Mouse (Mus musculus) midbrain, embryonic 16.5 days (tissue): ENCODE measurements around the gene Gm3173. TPM values are rescaled to one million over a fixed set of nuclear protein-coding genes. Genes with fewer than 3 reads are reported as not detected.
"Not testable (repeated sequence)": the region's sequence is repeated elsewhere in the genome, so short reads cannot be mapped to it uniquely, and the experiment has no call there.

Experiments
- ATAC-seq: fragments of 200-750 bp; cut with Nextera tagmentation; 2 replicates; pipeline ENCODE4 v1.8.0; 2017; ENCODE audit warnings: moderate TSS enrichment
- H3K27ac ChIP-seq: fragments of 300-500 bp; sonication (generic); 2 replicates; pipeline ENCODE4 v1.5.1; 2014; ENCODE audit warnings: mild to moderate bottlenecking, low read length, mixed read lengths
- H3K27me3 ChIP-seq: fragments of 300-500 bp; sonication (generic); 2 replicates; pipeline ENCODE4 v1.6.1; 2014; ENCODE audit warnings: low read depth, low read length, mixed read lengths; ENCODE audit not compliant: control insufficient read depth, insufficient read depth
- H3K36me3 ChIP-seq: fragments of 300-500 bp; sonication (generic); 2 replicates; pipeline ENCODE4 v1.6.1; 2014; ENCODE audit warnings: mild to moderate bottlenecking, low read length, moderate library complexity, mixed read lengths; ENCODE audit not compliant: control insufficient read depth, insufficient read depth
- H3K4me1 ChIP-seq: fragments of 300-500 bp; sonication (generic); 2 replicates; pipeline ENCODE4 v1.6.1; 2014; ENCODE audit warnings: mild to moderate bottlenecking, low read length, mixed read lengths; ENCODE audit not compliant: control insufficient read depth, insufficient read depth
- H3K4me2 ChIP-seq: fragments of 300-500 bp; sonication (generic); 2 replicates; pipeline ENCODE4 v1.6.1; 2014; ENCODE audit warnings: mild to moderate bottlenecking, low read length, mixed read lengths
- H3K4me3 ChIP-seq: fragments of 300-500 bp; sonication (generic); 2 replicates; pipeline ENCODE4 v1.5.1; 2014; ENCODE audit warnings: low read depth, mild to moderate bottlenecking, low read length, moderate library complexity, mixed read lengths
- H3K9ac ChIP-seq: fragments of 300-500 bp; sonication (generic); 2 replicates; pipeline ENCODE4 v1.6.1; 2014; ENCODE audit warnings: low read depth, low read length, mixed read lengths
- H3K9me3 ChIP-seq: fragments of 300-500 bp; sonication (generic); replicated peaks from 2 replicates; pipeline ENCODE4 v1.6.1; 2014; ENCODE audit warnings: mild to moderate bottlenecking, low read length, mixed read lengths; ENCODE audit not compliant: control insufficient read depth, poor library complexity, severe bottlenecking
- WGBS: fragments of 180-500 bp; shearing (Covaris S2); extraction: QIAGEN DNeasy Blood & Tissue Kit; methylation state at CpG from one replicate; pipeline ENCODE4 v1.1.7; 2014; 5-methylcytosine and 5-hydroxymethylcytosine counted together
- polyA plus RNA-seq: library from polyadenylated mRNA; unstranded; fragments of >200 nt; fragmentation: Nextera tagmentation; extraction: Ambion mirVana; gene quantifications from 2 replicates; pipeline ENCODE4 v1.2.1, GENCODE M21; 2015

Gm3173 gene
- 2.3 and 3.5 TPM in 2 replicates for polyA plus RNA-seq

- ATAC-seq, H3K27ac ChIP-seq: not testable (repeated sequence)
Observed at GRCm38 (mm10) chr14:4430692-4431091, at the start of gene Gm3173. Gm3173 (plus strand) TSS chr14:4430992.

GRCm38 (mm10) chr14:4385606-4386005 is 45.2 kb upstream of the Gm3173 start:
- H3K4me1 ChIP-seq, H3K9ac ChIP-seq, H3K4me2 ChIP-seq, H3K4me3 ChIP-seq, H3K9me3 ChIP-seq, H3K27ac ChIP-seq, H3K36me3 ChIP-seq, H3K27me3 ChIP-seq, ATAC-seq: not testable (repeated sequence)

More at GRCm38 (mm10) chr14:4430692-4431091, at the start of gene Gm3173:
- H3K4me2 ChIP-seq, H3K4me1 ChIP-seq, H3K36me3 ChIP-seq, H3K27me3 ChIP-seq, H3K9ac ChIP-seq, H3K9me3 ChIP-seq, H3K4me3 ChIP-seq: not testable (repeated sequence)

DNA sequence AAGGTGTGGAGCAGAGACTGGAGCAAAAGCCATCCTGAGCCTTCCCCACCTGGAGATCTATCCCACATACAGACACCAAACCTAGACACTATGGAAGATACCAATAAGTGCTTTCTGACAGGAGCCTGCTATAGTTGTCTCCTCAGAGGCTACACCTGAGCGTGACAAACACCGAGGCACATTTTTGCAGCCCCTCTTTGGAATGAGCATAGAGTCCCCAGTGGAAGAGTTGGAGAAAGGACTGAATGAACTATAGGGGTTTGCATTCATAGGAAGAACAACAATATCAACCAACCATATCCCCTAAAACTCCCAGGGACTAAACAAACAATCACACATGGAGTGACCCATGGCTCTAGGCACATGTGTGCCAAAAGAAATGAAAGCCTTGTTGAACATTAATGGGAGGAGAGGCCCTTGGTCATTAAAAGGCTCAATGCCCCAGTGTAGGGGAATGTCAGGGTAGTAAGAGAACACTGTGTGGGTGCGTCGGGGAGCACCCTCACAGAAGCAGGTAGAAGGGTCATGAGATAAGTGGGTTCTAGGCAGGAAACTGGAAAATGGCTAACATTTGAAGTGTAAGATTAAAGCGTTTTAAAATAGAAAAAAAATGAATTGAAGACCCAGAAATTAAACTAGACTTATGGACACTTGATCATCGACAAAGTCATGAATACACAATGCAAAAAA is 37.8 kb upstream of the Gm3173 start:
- H3K36me3 ChIP-seq, H3K27ac ChIP-seq, H3K9me3 ChIP-seq, H3K4me1 ChIP-seq, H3K9ac ChIP-seq, H3K4me3 ChIP-seq, H3K4me2 ChIP-seq, H3K27me3 ChIP-seq, ATAC-seq: not testable (repeated sequence)
- 80% methylated on average over 2 of the region's 6 CpGs for WGBS

GRCm38 (mm10) chr14:4397226-4397625 is 33.6 kb upstream of the Gm3173 start, which contains the start of gene Gm3159:
Gm3159 (plus strand) TSS chr14:4397526.
- 60% methylated on average over 1 of the region's 3 CpGs for WGBS
- H3K27me3 ChIP-seq, H3K4me2 ChIP-seq, H3K27ac ChIP-seq, H3K4me3 ChIP-seq, ATAC-seq, H3K36me3 ChIP-seq, H3K9me3 ChIP-seq, H3K4me1 ChIP-seq, H3K9ac ChIP-seq: not testable (repeated sequence)

DNA sequence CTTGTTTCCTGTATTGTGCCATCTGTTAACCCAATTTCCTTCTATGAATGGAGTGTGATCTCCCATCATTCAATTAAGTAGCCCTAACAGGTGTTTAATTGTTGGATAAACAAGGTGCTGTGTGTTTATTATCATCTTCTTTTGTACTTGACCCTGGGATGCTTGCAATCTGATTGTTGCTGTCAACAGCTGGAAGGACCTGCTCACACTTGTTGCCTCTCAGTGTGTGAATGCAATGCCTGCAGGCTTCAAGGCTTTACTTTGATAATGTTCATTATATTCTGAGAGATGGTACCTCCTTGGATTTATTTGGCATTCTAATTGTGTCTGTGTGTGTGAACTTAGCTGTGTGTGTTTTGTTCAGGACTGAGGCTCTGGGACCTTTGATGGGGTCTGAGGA is 32.2 kb upstream of the Gm3173 start:
- not testable (repeated sequence) for H3K4me1 ChIP-seq, H3K27ac ChIP-seq, ATAC-seq, H3K36me3 ChIP-seq, H3K9ac ChIP-seq, H3K4me2 ChIP-seq, H3K27me3 ChIP-seq, H3K4me3 ChIP-seq, H3K9me3 ChIP-seq

- not testable (repeated sequence) for H3K4me2 ChIP-seq, H3K27ac ChIP-seq, H3K9ac ChIP-seq, ATAC-seq, H3K4me3 ChIP-seq, H3K36me3 ChIP-seq, H3K9me3 ChIP-seq, H3K27me3 ChIP-seq, H3K4me1 ChIP-seq
- 92% methylated on average over 5 of the region's 5 CpGs for WGBS
Observed at GRCm38 (mm10) chr14:4400115-4400789, 30.5 kb upstream of the Gm3173 start.

DNA sequence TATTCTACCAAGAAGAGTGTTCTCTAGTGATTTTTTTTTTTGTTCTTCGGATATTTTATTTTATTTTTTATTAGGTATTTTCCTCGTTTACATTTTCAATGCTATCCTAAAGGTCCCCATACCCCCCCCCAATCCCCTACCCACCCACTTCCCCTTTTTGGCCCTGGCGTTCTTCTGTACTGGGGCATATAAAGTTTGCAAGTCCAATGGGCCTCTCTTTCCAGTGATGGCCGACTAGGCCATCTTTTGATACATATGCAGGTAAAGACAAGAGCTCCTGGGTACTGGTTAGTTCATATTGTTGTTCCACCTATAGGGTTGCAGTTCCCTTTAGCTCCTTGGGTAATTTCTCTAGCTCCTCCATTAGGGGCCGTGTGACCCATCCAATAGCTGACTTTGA is 29.5 kb upstream of the Gm3173 start:
- H3K27me3 ChIP-seq, H3K4me1 ChIP-seq, H3K4me3 ChIP-seq, H3K36me3 ChIP-seq, H3K9ac ChIP-seq, ATAC-seq, H3K27ac ChIP-seq, H3K9me3 ChIP-seq, H3K4me2 ChIP-seq: not testable (repeated sequence)
- 84% methylated on average over 5 of the region's 5 CpGs for WGBS

GRCm38 (mm10) chr14:4403840-4404239 is 27.0 kb upstream of the Gm3173 start:
- not testable (repeated sequence) for ATAC-seq, H3K36me3 ChIP-seq, H3K27ac ChIP-seq, H3K4me2 ChIP-seq, H3K9me3 ChIP-seq, H3K4me3 ChIP-seq, H3K27me3 ChIP-seq, H3K4me1 ChIP-seq, H3K9ac ChIP-seq

DNA sequence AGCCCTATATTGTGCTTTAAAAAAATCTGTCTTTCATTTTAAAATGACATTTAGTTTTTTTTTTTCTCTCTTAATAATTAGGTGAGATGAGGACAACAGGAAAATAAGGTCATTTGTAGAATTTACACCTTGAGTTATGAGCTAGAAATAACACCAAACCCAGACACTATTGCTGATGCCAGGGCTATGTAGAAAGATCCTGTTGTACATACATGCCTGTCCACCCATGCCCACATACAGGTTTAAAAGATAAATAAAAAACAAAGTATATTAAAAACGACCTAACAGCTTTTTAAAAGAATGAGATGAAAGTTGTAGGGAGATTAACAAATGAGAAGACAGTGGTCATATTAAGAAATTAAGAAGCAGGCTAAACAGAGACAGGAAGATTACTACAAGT is 20.9 kb upstream of the Gm3173 start:
- 29% methylated on average over 1 of the region's 1 CpGs for WGBS

More for the DNA sequence above, 20.9 kb upstream of the Gm3173 start:
- ATAC-seq, H3K36me3 ChIP-seq, H3K9me3 ChIP-seq, H3K27me3 ChIP-seq, H3K4me3 ChIP-seq, H3K4me2 ChIP-seq, H3K27ac ChIP-seq, H3K4me1 ChIP-seq, H3K9ac ChIP-seq: not testable (repeated sequence)
